Mouse (Mus musculus): Measurements from ENCODE around the gene Rnpepl1. TPM values are rescaled to one million over a fixed set of nuclear protein-coding genes. Genes with fewer than 3 reads are reported as not detected.

Rnpepl1 gene
- polyA plus RNA-seq, 1 experiment from 2014 or later, result 15.6 TPM

Other genes with a start within 250 kb of the Rnpepl1 start
- gene Gpc1, start 79.1 kb upstream of the Rnpepl1 start, polyA plus RNA-seq (2015; fragmentation: Nextera tagmentation; extraction: Ambion mirVana), result 4.1 and 4.7 TPM in 2 replicates
- gene Ankmy1, start 7.9 kb upstream of the Rnpepl1 start, polyA plus RNA-seq (2015; fragmentation: Nextera tagmentation; extraction: Ambion mirVana), result 0.02 TPM in 1 of 2 replicates, not detected in the other
- 7.4 and 8.0 TPM in 2 replicates for gene Dusp28, start 3.8 kb upstream of the Rnpepl1 start, polyA plus RNA-seq (2015; fragmentation: Nextera tagmentation; extraction: Ambion mirVana)
- 15.7 and 17.5 TPM in 2 replicates for gene Capn10, start 23.6 kb downstream of the Rnpepl1 start, polyA plus RNA-seq (2015; fragmentation: Nextera tagmentation; extraction: Ambion mirVana)
- 0.68 and 0.69 TPM in 2 replicates for gene Gpr35, start 40.1 kb downstream of the Rnpepl1 start, polyA plus RNA-seq (2015; fragmentation: Nextera tagmentation; extraction: Ambion mirVana)
- gene Aqp12, start 95.6 kb downstream of the Rnpepl1 start, polyA plus RNA-seq (2015; fragmentation: Nextera tagmentation; extraction: Ambion mirVana), result not detected in 2 replicates
- gene Kif1a, start 191.2 kb downstream of the Rnpepl1 start, polyA plus RNA-seq (2015; fragmentation: Nextera tagmentation; extraction: Ambion mirVana), result 0.24 TPM in 2 replicates
- 12.3 and 14.8 TPM in 2 replicates for gene Agxt, start 224.5 kb downstream of the Rnpepl1 start, polyA plus RNA-seq (2015; fragmentation: Nextera tagmentation; extraction: Ambion mirVana)

Data from liver, embryonic 15.5 days (tissue).